Mouse (Mus musculus) thymus, adult 2 months (tissue): Measurements from ENCODE around the gene Rassf10. TPM values are rescaled to one million over a fixed set of nuclear protein-coding genes. Genes with fewer than 3 reads are reported as not detected.

ENCODE experiments used
- DNase-seq: peaks from one replicate; pipeline ENCODE4 v3.0.0; 2021
- H3K27ac ChIP-seq: fragments of 200-500 bp; 2 replicates; pipeline ENCODE4 v1.5.1; 2012; ENCODE audit warnings: low read length, control low read depth; ENCODE audit not compliant: control insufficient read depth, insufficient read depth
- H3K27me3 ChIP-seq: fragments of 200-500 bp; 2 replicates; pipeline ENCODE4 v1.6.1; 2012; ENCODE audit warnings: mild to moderate bottlenecking, low read length, moderate library complexity, mixed read lengths; ENCODE audit not compliant: control insufficient read depth, insufficient read depth
- H3K36me3 ChIP-seq: fragments of 200-500 bp; 2 replicates; pipeline ENCODE4 v1.6.1; 2012; ENCODE audit warnings: mild to moderate bottlenecking, low read length, moderate library complexity; ENCODE audit not compliant: control insufficient read depth, insufficient read depth
- H3K4me1 ChIP-seq: fragments of 200-500 bp; replicated peaks from 2 replicates; pipeline ENCODE4 v1.6.1; 2012; ENCODE audit warnings: low read length; ENCODE audit not compliant: control insufficient read depth, insufficient read depth
- H3K4me3 ChIP-seq: fragments of 200-500 bp; 2 replicates; pipeline ENCODE4 v1.5.1; 2012; ENCODE audit warnings: mild to moderate bottlenecking, low read length, control low read depth, moderate library complexity; ENCODE audit not compliant: control insufficient read depth, insufficient read depth
- CTCF ChIP-seq: fragments of 200-500 bp; IDR thresholded peaks from 2 replicates; pipeline ENCODE4 v1.5.1; 2012; ENCODE audit warnings: mild to moderate bottlenecking, control low read depth, low read length, moderate library complexity, borderline replicate concordance; ENCODE audit not compliant: control insufficient read depth, poor library complexity, insufficient read depth; ENCODE audit errors: extremely low read depth
- POLR2A ChIP-seq: fragments of 200-500 bp; IDR thresholded peaks from 2 replicates; pipeline ENCODE4 v1.6.1; 2012; ENCODE audit warnings: mild to moderate bottlenecking, low read length, control low read depth, moderate library complexity; ENCODE audit not compliant: control insufficient read depth, poor library complexity, insufficient read depth; ENCODE audit errors: extremely low read depth
- WGBS: fragments of 180-500 bp; shearing (Covaris S2); methylation state at CpG from one replicate; pipeline ENCODE4 v1.1.7; 2018; 5-methylcytosine and 5-hydroxymethylcytosine counted together
- polyA plus RNA-seq: library from polyadenylated mRNA; depleted of rRNA; stranded (reverse); fragments of >200 nt; gene quantifications from 2 replicates; pipeline ENCODE4 v1.2.3, GENCODE M21; 2012

The Rassf10 gene
- polyA plus RNA-seq, 1 experiment, result 0.92 TPM

GRCm38 (mm10) chr7:112984704-112985577 is 31.2 kb downstream of the Rassf10 start:
- DNase-seq, result no peak
- no peaks in the 10 kb centered on the region for H3K4me1 ChIP-seq
- H3K27ac ChIP-seq, result no peak overlapping the region
- H3K4me3 ChIP-seq, result no peak overlapping the region
- TF ChIP-seq CTCF (no peak), POLR2A (no peak)
- 83% methylated on average over 17 of the region's 17 CpGs for WGBS
- H3K27me3 ChIP-seq, result no peaks in the 10 kb centered on the region
- H3K36me3 ChIP-seq, result no peaks in the 10 kb centered on the region

GRCm38 (mm10) chr7:112985578-112985949 is 31.8 kb downstream of the Rassf10 start:
- Histone ChIP-seq H3K36me3 (no peaks in the 10 kb centered on the region), H3K27me3 (no peaks in the 10 kb centered on the region), H3K4me3 (no peak overlapping the region), H3K27ac (no peak overlapping the region), H3K4me1 (no peaks in the 10 kb centered on the region)
- TF ChIP-seq CTCF, result no peak
- TF ChIP-seq POLR2A, result no peak
- no peak for DNase-seq
- WGBS, result 81% methylated on average over 8 of the region's 8 CpGs

GRCm38 (mm10) chr7:112992928-112993327 is 39.2 kb downstream of the Rassf10 start:
- H3K27ac ChIP-seq, result no peak overlapping the region
- H3K4me1 ChIP-seq, result no peaks in the 10 kb centered on the region
- TF ChIP-seq POLR2A, result no peak
- TF ChIP-seq CTCF, result no peak
- no peak overlapping the region for H3K4me3 ChIP-seq
- WGBS, result 94% methylated on average over 5 of the region's 5 CpGs
- H3K36me3 ChIP-seq, result no peaks in the 10 kb centered on the region
- no peak for DNase-seq
- no peaks in the 10 kb centered on the region for H3K27me3 ChIP-seq

- no peak for DNase-seq
- no peak overlapping the region for H3K27ac ChIP-seq
- H3K4me3 ChIP-seq, result no peak overlapping the region
- H3K4me1 ChIP-seq, result no peaks in the 10 kb centered on the region
- TF ChIP-seq CTCF (no peak), POLR2A (no peak)
- WGBS, result 14% methylated on average over 3 of the region's 3 CpGs
- H3K36me3 ChIP-seq, result no peaks in the 10 kb centered on the region
- H3K27me3 ChIP-seq, result no peaks in the 10 kb centered on the region
Observed at GRCm38 (mm10) chr7:113003565-113004255, 49.9 kb downstream of the Rassf10 start.

- WGBS, result 96% methylated on average over 6 of the region's 6 CpGs
- Histone ChIP-seq H3K4me1 (no peaks in the 10 kb centered on the region), H3K27ac (no peak overlapping the region), H3K4me3 (no peak overlapping the region), H3K27me3 (no peaks in the 10 kb centered on the region), H3K36me3 (no peaks in the 10 kb centered on the region)
- no peak for DNase-seq
- TF ChIP-seq POLR2A (no peak), CTCF (no peak)
Observed at GRCm38 (mm10) chr7:113005726-113006125, 52.0 kb downstream of the Rassf10 start.
